Mouse (Mus musculus) limb, embryonic 14.5 days (tissue): ENCODE measurements around the gene Focad. TPM values are rescaled to one million over a fixed set of nuclear protein-coding genes. Genes with fewer than 3 reads are reported as not detected.

Experiments used
- ATAC-seq: fragments of 200-750 bp; cut with Nextera tagmentation; 2 replicates; pipeline ENCODE4 v1.8.0; 2017; ENCODE audit warnings: low read depth, moderate number of reproducible peaks, moderate TSS enrichment; ENCODE audit not compliant: low FRiP score
- DNase-seq: peaks from one replicate; pipeline ENCODE4 v3.0.0-alpha.2; 2015; ENCODE audit warnings: low spot score
- H3K27ac ChIP-seq: fragments of 300-500 bp; sonication (generic); replicated peaks from 2 replicates; pipeline ENCODE4 v1.5.1; 2014; ENCODE audit warnings: low read depth, mild to moderate bottlenecking, low read length, moderate library complexity, mixed read lengths
- H3K27me3 ChIP-seq: fragments of 300-500 bp; sonication (generic); 2 replicates; pipeline ENCODE4 v1.6.1; 2014; ENCODE audit warnings: low read length, mixed read lengths; ENCODE audit not compliant: control insufficient read depth, insufficient read depth
- H3K36me3 ChIP-seq: fragments of 300-500 bp; sonication (generic); 2 replicates; pipeline ENCODE4 v1.6.1; 2014; ENCODE audit warnings: mild to moderate bottlenecking, low read length, moderate library complexity, mixed read lengths; ENCODE audit not compliant: control insufficient read depth, insufficient read depth
- H3K4me1 ChIP-seq: fragments of 300-500 bp; sonication (generic); 2 replicates; pipeline ENCODE4 v1.6.1; 2014; ENCODE audit warnings: antibody characterized with exemption, low read length, mixed read lengths; ENCODE audit not compliant: control insufficient read depth, insufficient read depth
- H3K4me2 ChIP-seq: fragments of 300-500 bp; sonication (generic); replicated peaks from 2 replicates; pipeline ENCODE4 v1.6.1; 2014; ENCODE audit warnings: low read depth, mild to moderate bottlenecking, low read length, moderate library complexity; ENCODE audit not compliant: severe bottlenecking
- H3K4me3 ChIP-seq: fragments of 300-500 bp; sonication (generic); replicated peaks from 2 replicates; pipeline ENCODE4 v1.5.1; 2014; ENCODE audit warnings: low read length
- H3K9ac ChIP-seq: fragments of 300-500 bp; sonication (generic); 2 replicates; pipeline ENCODE4 v1.6.1; 2014; ENCODE audit warnings: mild to moderate bottlenecking, low read depth, low read length, moderate library complexity; ENCODE audit not compliant: severe bottlenecking
- H3K9me3 ChIP-seq: fragments of 300-500 bp; sonication (generic); 2 replicates; pipeline ENCODE4 v1.6.1; 2016; ENCODE audit warnings: low read length; ENCODE audit not compliant: control insufficient read depth
- POLR2A ChIP-seq: fragments of 200-500 bp; IDR thresholded peaks from 2 replicates; pipeline ENCODE4 v1.8.0; 2012; ENCODE audit warnings: inconsistent platforms, mild to moderate bottlenecking, moderate library complexity, borderline replicate concordance; ENCODE audit not compliant: insufficient read depth, insufficient read length; ENCODE audit errors: extremely low read depth
- WGBS: fragments of 180-500 bp; shearing (Covaris S2); extraction: QIAGEN DNeasy Blood & Tissue Kit; methylation state at CpG from one replicate; pipeline ENCODE4 v1.1.7; 2014; 5-methylcytosine and 5-hydroxymethylcytosine counted together
- polyA plus RNA-seq, 2 experiments: library from polyadenylated mRNA; depleted of rRNA in 1 of 2; stranded (reverse) in 1 of 2; unstranded in 1 of 2; fragments of >200 nt; fragmentation: Nextera tagmentation in 1 of 2; extraction: Ambion mirVana in 1 of 2; gene quantifications; 2 replicates each; pipeline versions ENCODE4 v1.2.1 to v1.2.3; 2012 to 2014

The Focad gene
- polyA plus RNA-seq, 2 experiments, result 15.7 to 19.5 TPM

- DNase-seq (no peak), ATAC-seq (no peak)
Measured at GRCm38 (mm10) chr4:88195898-88196495, 101.6 kb downstream of the Focad start.

GRCm38 (mm10) chr4:88196500-88196912 is 102.1 kb downstream of the Focad start:
- Histone ChIP-seq H3K9ac (no peak overlapping the region), H3K27me3 (no peaks in the 10 kb centered on the region), H3K4me1 (no peaks in the 10 kb centered on the region), H3K27ac (no peak overlapping the region), H3K9me3 (no peaks in the 10 kb centered on the region), H3K36me3 (no peaks in the 10 kb centered on the region), H3K4me3 (no peak overlapping the region), H3K4me2 (no peak overlapping the region)
- TF ChIP-seq POLR2A, result no peak
- no peak for DNase-seq
- no peak for ATAC-seq
- 78% methylated on average over 4 of the region's 4 CpGs for WGBS

More at GRCm38 (mm10) chr4:88195898-88196495, 101.6 kb downstream of the Focad start:
- H3K4me2 ChIP-seq, result no peak overlapping the region
- no peak for TF ChIP-seq POLR2A
- WGBS, result 89% methylated on average over 4 of the region's 4 CpGs
- H3K27me3 ChIP-seq, result no peaks in the 10 kb centered on the region
- no peaks in the 10 kb centered on the region for H3K36me3 ChIP-seq
- H3K4me1 ChIP-seq, result no peaks in the 10 kb centered on the region
- H3K9me3 ChIP-seq, result no peaks in the 10 kb centered on the region
- no peak overlapping the region for H3K9ac ChIP-seq
- H3K4me3 ChIP-seq, result no peak overlapping the region
- no peak overlapping the region for H3K27ac ChIP-seq

GRCm38 (mm10) chr4:88197244-88197643 is 102.8 kb downstream of the Focad start:
- no peaks in the 10 kb centered on the region for H3K36me3 ChIP-seq
- DNase-seq (no peak), ATAC-seq (no peak)
- no peak for TF ChIP-seq POLR2A
- H3K27ac ChIP-seq, result no peak overlapping the region
- no peaks in the 10 kb centered on the region for H3K27me3 ChIP-seq
- H3K9ac ChIP-seq, result no peak overlapping the region
- H3K9me3 ChIP-seq, result no peaks in the 10 kb centered on the region
- H3K4me1 ChIP-seq, result no peaks in the 10 kb centered on the region
- no peak overlapping the region for H3K4me3 ChIP-seq
- no peak overlapping the region for H3K4me2 ChIP-seq
- 87% methylated on average over 5 of the region's 5 CpGs for WGBS

GRCm38 (mm10) chr4:88199186-88199585 is 104.8 kb downstream of the Focad start:
- no peak for TF ChIP-seq POLR2A
- H3K9ac ChIP-seq, result no peak overlapping the region
- no peak overlapping the region for H3K27ac ChIP-seq
- H3K4me1 ChIP-seq, result no peaks in the 10 kb centered on the region
- WGBS, result 50% methylated on average over 1 of the region's 1 CpGs
- no peak for ATAC-seq
- H3K36me3 ChIP-seq, result no peaks in the 10 kb centered on the region
- DNase-seq, result no peak
- no peaks in the 10 kb centered on the region for H3K9me3 ChIP-seq
- H3K4me3 ChIP-seq, result no peak overlapping the region
- H3K4me2 ChIP-seq, result no peak overlapping the region
- no peaks in the 10 kb centered on the region for H3K27me3 ChIP-seq

- no peaks in the 10 kb centered on the region for H3K27me3 ChIP-seq
- H3K36me3 ChIP-seq, result no peaks in the 10 kb centered on the region
- DNase-seq (no peak), ATAC-seq (no peak)
- no peak overlapping the region for H3K9ac ChIP-seq
- no peak overlapping the region for H3K4me2 ChIP-seq
- no peak for TF ChIP-seq POLR2A
- 96% methylated on average over 4 of the region's 4 CpGs for WGBS
- no peak overlapping the region for H3K27ac ChIP-seq
- no peak overlapping the region for H3K4me3 ChIP-seq
- no peaks in the 10 kb centered on the region for H3K9me3 ChIP-seq
- H3K4me1 ChIP-seq, result no peaks in the 10 kb centered on the region
Measured at GRCm38 (mm10) chr4:88201047-88201446, 106.6 kb downstream of the Focad start.
